Comparison of ENCODE assay signal across 25 mouse cellular contexts in the genomic region with DNA sequence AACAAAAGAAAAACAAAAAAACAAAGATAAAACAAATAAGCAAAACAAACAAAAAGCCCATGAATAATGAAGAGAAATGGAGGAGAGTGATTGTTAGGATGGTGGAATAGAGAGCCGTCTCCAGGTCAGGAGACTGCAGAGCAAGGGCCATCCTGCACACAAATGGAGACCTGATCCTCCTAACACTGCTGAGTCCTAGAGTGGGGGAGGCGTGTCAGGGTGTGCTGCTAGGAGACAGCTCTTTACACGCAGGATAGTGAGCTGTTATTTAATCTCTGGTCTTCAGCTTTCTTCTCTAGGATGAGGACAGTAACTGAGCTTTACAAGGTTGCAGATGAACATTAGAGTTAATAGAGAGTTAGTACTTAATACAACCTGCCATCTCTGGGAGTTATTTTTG. TPM values are rescaled to one million over a fixed set of nuclear protein-coding genes. Genes with fewer than 3 reads are reported as not detected.
DNase-seq lines count a peak whose midpoint lies in the region; ATAC-seq and TF ChIP-seq lines count a peak whose summit lies in the region.
"Had no signal": no experiment of that assay in that cellular context is flagged by ENCODE, and none has a peak within 500 bp of the region (broad histone marks: within the 10 kb centered on the region; RNA-seq: fewer than 3 reads in every experiment).

No protein-coding gene starts in this region.

- no peak for TF ChIP-seq POLR2A in kidney, adult 2 months (IDR thresholded peaks at IDR 0.05; ENCODE audit: low read depth, low read length)

- H3K36me3 ChIP-seq in kidney, embryonic 15.5 days, result peaks cover 84% of the 10 kb centered on the region
- H3K36me3 ChIP-seq in kidney, adult 2 months (ENCODE audit: control insufficient read depth, insufficient read depth, low read length), result no peaks in the 10 kb centered on the region

- H3K9me3 ChIP-seq in kidney, embryonic 15.5 days (replicated peaks), result no peaks in the 10 kb centered on the region
- H3K9me3 ChIP-seq: embryonic facial prominence, embryonic 13.5 days; forebrain, embryonic 13.5 days; G1E; heart, embryonic 10.5 days; intestine, embryonic 15.5 days had no signal

- no peak overlapping the region for H3K9ac ChIP-seq in kidney, embryonic 15.5 days
- H3K9ac ChIP-seq: embryonic facial prominence, embryonic 13.5 days; forebrain, embryonic 13.5 days; forebrain, postnatal 0 days; hindbrain, embryonic 14.5 days; intestine, embryonic 15.5 days had no signal

- H3K4me1 ChIP-seq in kidney, embryonic 15.5 days, result peaks cover 3% of the 10 kb centered on the region; the same call in 1 of the 2 replicates
- no peaks in the 10 kb centered on the region for H3K4me1 ChIP-seq in kidney, adult 2 months (ENCODE audit: control insufficient read depth, insufficient read depth, low read length)
- H3K4me1 ChIP-seq: embryonic facial prominence, embryonic 13.5 days; forebrain, embryonic 13.5 days; heart, embryonic 10.5 days; intestine, embryonic 15.5 days had no signal

- no peaks in the 10 kb centered on the region for H3K27me3 ChIP-seq in kidney, embryonic 15.5 days
- H3K27me3 ChIP-seq in kidney, adult 2 months (replicated peaks; ENCODE audit: control insufficient read depth, insufficient read depth, low read length), result no peaks in the 10 kb centered on the region
- H3K27me3 ChIP-seq: embryonic facial prominence, embryonic 13.5 days; forebrain, embryonic 13.5 days; intestine, embryonic 15.5 days had no signal

- no peak overlapping the region for H3K4me3 ChIP-seq in kidney, embryonic 15.5 days (replicated peaks)
- H3K4me3 ChIP-seq in kidney, adult 2 months (ENCODE audit: insufficient read depth, low read depth, low read length), result no peak overlapping the region
- H3K4me3 ChIP-seq: embryonic facial prominence, embryonic 13.5 days; forebrain, embryonic 13.5 days; heart, embryonic 10.5 days; intestine, embryonic 15.5 days had no signal

- no peak overlapping the region for H3K4me2 ChIP-seq in kidney, embryonic 15.5 days
- H3K4me2 ChIP-seq: embryonic facial prominence, embryonic 13.5 days; forebrain, embryonic 13.5 days; hindbrain, embryonic 14.5 days; intestine, embryonic 15.5 days had no signal

- peak; percentile 12 for DNase-seq in embryo, embryonic 10 days (ENCODE audit: low spot score)
- no peak for DNase-seq in embryo, embryonic 11 days
- DNase-seq in gastrocnemius, postnatal 14 days, result peak; percentile 8
- no peak for DNase-seq in gastrocnemius, postnatal 10 days
- DNase-seq in kidney, adult 2 months, result no peak
- no peak for DNase-seq in spleen, postnatal 10 days (ENCODE audit: low spot score in 2 of 2)
- DNase-seq: adrenal gland, postnatal 10 days; B cell, adult 2 months; cerebellum, adult 11 months; cerebellum, adult 8-10 months; cerebellum, postnatal 14 days; forebrain, postnatal 0 days had no signal

- no peak for TF ChIP-seq CTCF in kidney, adult 2 months (conservative IDR thresholded peaks at IDR 0.05; ENCODE audit: insufficient read depth, insufficient read length, low read depth, low read length)

- peak overlapping the region; percentile 41; the same call in 1 of the 2 replicates for H3K27ac ChIP-seq in kidney, embryonic 15.5 days
- H3K27ac ChIP-seq in kidney, adult 2 months (ENCODE audit: insufficient read depth, low read depth, low read length), result no peak overlapping the region
- H3K27ac ChIP-seq: embryonic facial prominence, embryonic 13.5 days; forebrain, embryonic 13.5 days; heart, embryonic 10.5 days; hindbrain, embryonic 14.5 days; intestine, embryonic 15.5 days had no signal

- intact Hi-C loops in gastrocnemius, postnatal 14 days (cut with DNase I; ENCODE audit: low total_unique reads), result no loop called here

- peak; percentile 76 for ATAC-seq in kidney, embryonic 15.5 days (replicated peaks; ENCODE audit: low FRiP score)
- ATAC-seq in megakaryocyte progenitor cell, adult 5-6 weeks (replicated peaks; ENCODE audit: poor library complexity), result peak; percentile 64
- ATAC-seq: CD4-positive, CD25-positive, alpha-beta regulatory T cell, adult 4 months; forebrain, embryonic 13.5 days; forebrain, postnatal 0 days; intestine, embryonic 15.5 days had no signal

- WGBS in kidney, embryonic 15.5 days, result 51% methylated on average over 3 of the region's 3 CpGs
- 55% methylated on average over 3 of the region's 3 CpGs for WGBS in kidney, adult 2 months

RNA-seq across cellular contexts. Expression of gene Tpx2, which starts 14.9 kb away (rescaled TPM):
- 1 to 10 TPM; 4.1 to 4.7 TPM for total RNA-seq in gastrocnemius, postnatal 14 days (2021)
- 10 to 100 TPM; 10.4 to 12.8 TPM for total RNA-seq in gastrocnemius, postnatal 10 days (2021)
- polyA plus RNA-seq in kidney, embryonic 15.5 days (2015; fragmentation: Nextera tagmentation; extraction: Ambion mirVana), result 88.5 and 98.2 TPM in 2 replicates
- 0.22 and 0.39 TPM in 2 replicates for polyA plus RNA-seq in kidney, adult 2 months (2012; rRNA removed)
- total RNA-seq in megakaryocyte progenitor cell, adult 5-6 weeks (2015), result 104 and 111 TPM in 2 replicates
- 112 and 114 TPM in 2 replicates for total RNA-seq in megakaryocyte progenitor cell, adult 5-6 weeks (2017)

RNA-seq across cellular contexts. Expression of gene Bcl2l1, which starts 31.1 kb away (rescaled TPM):
- total RNA-seq in gastrocnemius, postnatal 14 days (2021), result 10 to 100 TPM; 14.4 to 28.6 TPM
- total RNA-seq in gastrocnemius, postnatal 10 days (2021), result 10 to 100 TPM; 19.6 to 21.4 TPM
- 99.5 and 106 TPM in 2 replicates for polyA plus RNA-seq in kidney, embryonic 15.5 days (2015; fragmentation: Nextera tagmentation; extraction: Ambion mirVana)
- polyA plus RNA-seq in kidney, adult 2 months (2012; rRNA removed), result 126 and 129 TPM in 2 replicates
- 8.1 and 10.2 TPM in 2 replicates for total RNA-seq in megakaryocyte progenitor cell, adult 5-6 weeks (2015)
- total RNA-seq in megakaryocyte progenitor cell, adult 5-6 weeks (2017), result 13.5 and 18.4 TPM in 2 replicates

RNA-seq across cellular contexts. Expression of gene Mylk2, which starts 48.5 kb away (rescaled TPM):
- 100 to 1,000 TPM; 150 to 230 TPM for total RNA-seq in gastrocnemius, postnatal 14 days (2021)
- 100 to 1,000 TPM; 111 to 112 TPM for total RNA-seq in gastrocnemius, postnatal 10 days (2021)
- 0.43 and 0.77 TPM in 2 replicates for polyA plus RNA-seq in kidney, embryonic 15.5 days (2015; fragmentation: Nextera tagmentation; extraction: Ambion mirVana)
- 0.07 and 1.1 TPM in 2 replicates for polyA plus RNA-seq in kidney, adult 2 months (2012; rRNA removed)
- not detected in 2 replicates for total RNA-seq in megakaryocyte progenitor cell, adult 5-6 weeks (2015)
- not detected in 2 replicates for total RNA-seq in megakaryocyte progenitor cell, adult 5-6 weeks (2017)
- total RNA-seq: common myeloid progenitor, adult 5-6 weeks; hematopoietic stem cell, adult 5-6 weeks had no signal
- polyA plus RNA-seq: brain, embryonic 14.5 days; CD4-positive, CD25-positive, alpha-beta regulatory T cell, adult 4 months; embryonic facial prominence, embryonic 13.5 days; forebrain, embryonic 13.5 days; forebrain, postnatal 0 days; G1E; heart, embryonic 14.5 days; hindbrain, embryonic 14.5 days had no signal

Comparison
In these comparisons a context has a peak if more than half of its experiments do, and no peak if none do; other contexts are left out.
1. DNase-seq: peak in embryo, embryonic 10 days (single experiment) and gastrocnemius, postnatal 14 days (single experiment); none in embryo, embryonic 11 days (single experiment), gastrocnemius, postnatal 10 days (single experiment), kidney, adult 2 months (single experiment) and spleen, postnatal 10 days (0 of 2).
2. RNA of gene Tpx2, which starts 14.9 kb away (total RNA-seq): 104 to 114 TPM in megakaryocyte progenitor cell, adult 5-6 weeks; 10.4 to 12.8 TPM in gastrocnemius, postnatal 10 days and 4.1 to 4.7 TPM in gastrocnemius, postnatal 14 days; every median in the first group is over 4 times any median in the second.
3. RNA of gene Mylk2, which starts 48.5 kb away (total RNA-seq): 150 to 230 TPM in gastrocnemius, postnatal 14 days and 111 to 112 TPM in gastrocnemius, postnatal 10 days; not detected in megakaryocyte progenitor cell, adult 5-6 weeks; every median in the first group is over 100 times any median in the second.